Mouse (Mus musculus): ENCODE measurements around the gene Hdac9. TPM values are rescaled to one million over a fixed set of nuclear protein-coding genes. Genes with fewer than 3 reads are reported as not detected.
"Not testable (repeated sequence)": the region's sequence is repeated elsewhere in the genome, so short reads cannot be mapped to it uniquely, and the experiment has no call there.

Hdac9 gene
- polyA plus RNA-seq, 1 experiment, result not detected

GRCm38 (mm10) chr12:34087292-34087942 is 829.5 kb downstream of the Hdac9 start:
- TF ChIP-seq TAL1 (IDR thresholded peaks at IDR 0.05; ENCODE audit: low read length), result no peak
- TF ChIP-seq GATA1 (IDR thresholded peaks at IDR 0.05; ENCODE audit: low read length), result no peak
- H3K27me3 ChIP-seq (ENCODE audit: control insufficient read depth), result no peaks in the 10 kb centered on the region

GRCm38 (mm10) chr12:34076981-34077380 is 839.9 kb downstream of the Hdac9 start:
- H3K4me1 ChIP-seq (ENCODE audit: control insufficient read depth), result no peaks in the 10 kb centered on the region
- no peaks in the 10 kb centered on the region for H3K36me3 ChIP-seq (ENCODE audit: control insufficient read depth)
- peaks cover 6% of the 10 kb centered on the region for H3K9me3 ChIP-seq (ENCODE audit: control insufficient read depth, low read length)
- TF ChIP-seq GATA1 (IDR thresholded peaks at IDR 0.05; ENCODE audit: low read length) (no peak), TAL1 (IDR thresholded peaks at IDR 0.05; ENCODE audit: low read length) (no peak)
- no peak overlapping the region for H3K4me3 ChIP-seq (replicated peaks)
- no peaks in the 10 kb centered on the region for H3K27me3 ChIP-seq (ENCODE audit: control insufficient read depth)

More at GRCm38 (mm10) chr12:34087292-34087942, 829.5 kb downstream of the Hdac9 start:
- Histone ChIP-seq H3K4me1 (ENCODE audit: control insufficient read depth) (no peaks in the 10 kb centered on the region), H3K36me3 (ENCODE audit: control insufficient read depth) (no peaks in the 10 kb centered on the region), H3K9me3 (ENCODE audit: control insufficient read depth, low read length) (no peaks in the 10 kb centered on the region), H3K4me3 (replicated peaks) (no peak overlapping the region)

GRCm38 (mm10) chr12:34075805-34076509 is 840.9 kb downstream of the Hdac9 start:
- H3K36me3 ChIP-seq (ENCODE audit: control insufficient read depth), result no peaks in the 10 kb centered on the region
- no peak for TF ChIP-seq GATA1 (IDR thresholded peaks at IDR 0.05; ENCODE audit: low read length)
- no peak for TF ChIP-seq TAL1 (IDR thresholded peaks at IDR 0.05; ENCODE audit: low read length)
- no peaks in the 10 kb centered on the region for H3K27me3 ChIP-seq (ENCODE audit: control insufficient read depth)
- H3K4me1 ChIP-seq (ENCODE audit: control insufficient read depth), result no peaks in the 10 kb centered on the region
- no peak overlapping the region for H3K4me3 ChIP-seq (replicated peaks)
- peaks cover 6% of the 10 kb centered on the region for H3K9me3 ChIP-seq (ENCODE audit: control insufficient read depth, low read length)

GRCm38 (mm10) chr12:34052508-34052907 is 864.4 kb downstream of the Hdac9 start:
- Histone ChIP-seq H3K27me3 (ENCODE audit: control insufficient read depth) (no peaks in the 10 kb centered on the region), H3K4me3 (replicated peaks) (no peak overlapping the region), H3K9me3 (ENCODE audit: control insufficient read depth, low read length) (no peaks in the 10 kb centered on the region), H3K4me1 (ENCODE audit: control insufficient read depth) (no peaks in the 10 kb centered on the region), H3K36me3 (ENCODE audit: control insufficient read depth) (no peaks in the 10 kb centered on the region)
- TF ChIP-seq TAL1 (IDR thresholded peaks at IDR 0.05; ENCODE audit: low read length) (no peak), GATA1 (IDR thresholded peaks at IDR 0.05; ENCODE audit: low read length) (no peak)

- no peak for TF ChIP-seq TAL1 (IDR thresholded peaks at IDR 0.05; ENCODE audit: low read length)
- no peak for TF ChIP-seq GATA1 (IDR thresholded peaks at IDR 0.05; ENCODE audit: low read length)
- Histone ChIP-seq H3K36me3 (ENCODE audit: control insufficient read depth) (no peaks in the 10 kb centered on the region), H3K9me3 (ENCODE audit: control insufficient read depth, low read length) (no peaks in the 10 kb centered on the region), H3K4me3 (replicated peaks) (no peak overlapping the region), H3K4me1 (ENCODE audit: control insufficient read depth) (no peaks in the 10 kb centered on the region), H3K27me3 (ENCODE audit: control insufficient read depth) (no peaks in the 10 kb centered on the region)
These were observed 864.9 kb downstream of the Hdac9 start for GRCm38 (mm10) chr12:34052036-34052435.

GRCm38 (mm10) chr12:34051112-34051511 is 865.8 kb downstream of the Hdac9 start:
- Histone ChIP-seq H3K4me1 (ENCODE audit: control insufficient read depth) (no peaks in the 10 kb centered on the region), H3K27me3 (ENCODE audit: control insufficient read depth) (no peaks in the 10 kb centered on the region), H3K36me3 (ENCODE audit: control insufficient read depth) (no peaks in the 10 kb centered on the region), H3K4me3 (replicated peaks) (no peak overlapping the region), H3K9me3 (ENCODE audit: control insufficient read depth, low read length) (no peaks in the 10 kb centered on the region)
- TF ChIP-seq TAL1 (IDR thresholded peaks at IDR 0.05; ENCODE audit: low read length), result no peak
- TF ChIP-seq GATA1 (IDR thresholded peaks at IDR 0.05; ENCODE audit: low read length), result no peak

- H3K36me3 ChIP-seq (ENCODE audit: control insufficient read depth), result no peaks in the 10 kb centered on the region
- peaks cover 2% of the 10 kb centered on the region; the same call in 1 of the 2 replicates for H3K9me3 ChIP-seq (ENCODE audit: control insufficient read depth, low read length)
- H3K4me3 ChIP-seq (replicated peaks), result no peak overlapping the region
- no peaks in the 10 kb centered on the region for H3K4me1 ChIP-seq (ENCODE audit: control insufficient read depth)
- TF ChIP-seq TAL1 (IDR thresholded peaks at IDR 0.05; ENCODE audit: low read length) (no peak), GATA1 (IDR thresholded peaks at IDR 0.05; ENCODE audit: low read length) (no peak)
- no peaks in the 10 kb centered on the region for H3K27me3 ChIP-seq (ENCODE audit: control insufficient read depth)
These were observed 875.9 kb downstream of the Hdac9 start for GRCm38 (mm10) chr12:34040949-34041348.

- Histone ChIP-seq H3K36me3 (ENCODE audit: control insufficient read depth) (no peaks in the 10 kb centered on the region), H3K9me3 (ENCODE audit: control insufficient read depth, low read length) (peaks cover 2% of the 10 kb centered on the region; the same call in 1 of the 2 replicates), H3K27me3 (ENCODE audit: control insufficient read depth) (no peaks in the 10 kb centered on the region), H3K4me3 (replicated peaks) (no peak overlapping the region), H3K4me1 (ENCODE audit: control insufficient read depth) (no peaks in the 10 kb centered on the region)
- no peak for TF ChIP-seq GATA1 (IDR thresholded peaks at IDR 0.05; ENCODE audit: low read length)
- TF ChIP-seq TAL1 (IDR thresholded peaks at IDR 0.05; ENCODE audit: low read length), result no peak
These were observed 876.8 kb downstream of the Hdac9 start for GRCm38 (mm10) chr12:34040061-34040460.

GRCm38 (mm10) chr12:34009796-34010195 is 907.1 kb downstream of the Hdac9 start:
- not testable (repeated sequence) for H3K4me3 ChIP-seq (replicated peaks); H3K4me1 ChIP-seq (ENCODE audit: control insufficient read depth); H3K36me3 ChIP-seq (ENCODE audit: control insufficient read depth); H3K27me3 ChIP-seq (ENCODE audit: control insufficient read depth); H3K9me3 ChIP-seq (ENCODE audit: control insufficient read depth, low read length)

Other genes starting within 250 kb of the Hdac9 start
- not detected in 2 replicates for gene Prps1l1, start 67.7 kb upstream of the Hdac9 start, polyA plus RNA-seq (2012)
- gene Snx13, start 130.1 kb upstream of the Hdac9 start, polyA plus RNA-seq (2012), result 0.04 and 0.20 TPM in 2 replicates